Mouse (Mus musculus): Measurements from ENCODE around the gene Nup107. TPM values are rescaled to one million over a fixed set of nuclear protein-coding genes. Genes with fewer than 3 reads are reported as not detected.

The Nup107 gene
- polyA plus RNA-seq, 1 experiment from 2014 or later, result 97.7 TPM

GRCm38 (mm10) chr10:117768141-117768440, 24.4 kb downstream of the Nup107 start:
- H3K9ac ChIP-seq (replicated peaks), result no peak overlapping the region
- H3K9me3 ChIP-seq, result no peaks in the 10 kb centered on the region
- no peak overlapping the region for H3K4me3 ChIP-seq (replicated peaks)
- no peak overlapping the region for H3K4me2 ChIP-seq
- 91% methylated on average over 7 of the region's 7 CpGs for WGBS
- H3K27me3 ChIP-seq, result no peaks in the 10 kb centered on the region
- H3K36me3 ChIP-seq, result peaks cover 85% of the 10 kb centered on the region
- H3K4me1 ChIP-seq (replicated peaks), result no peaks in the 10 kb centered on the region
- no peak for ATAC-seq (ENCODE audit: insufficient number of reproducible peaks, insufficient read depth, low FRiP score, low TSS enrichment, low read depth)
- H3K27ac ChIP-seq, result no peak overlapping the region

GRCm38 (mm10) chr10:117767286-117768140, 25.0 kb downstream of the Nup107 start:
- Histone ChIP-seq H3K36me3 (peaks cover 85% of the 10 kb centered on the region), H3K9me3 (no peaks in the 10 kb centered on the region), H3K4me2 (no peak overlapping the region), H3K4me1 (replicated peaks) (no peaks in the 10 kb centered on the region), H3K9ac (replicated peaks) (no peak overlapping the region), H3K27ac (no peak overlapping the region), H3K27me3 (no peaks in the 10 kb centered on the region), H3K4me3 (replicated peaks) (no peak overlapping the region)
- WGBS, result 90% methylated on average over 10 of the region's 10 CpGs
- no peak for ATAC-seq (ENCODE audit: insufficient number of reproducible peaks, insufficient read depth, low FRiP score, low TSS enrichment, low read depth)

- H3K27me3 ChIP-seq, result no peaks in the 10 kb centered on the region
- no peak overlapping the region for H3K4me2 ChIP-seq
- no peak overlapping the region for H3K9ac ChIP-seq (replicated peaks)
- H3K36me3 ChIP-seq, result peaks cover 87% of the 10 kb centered on the region
- no peaks in the 10 kb centered on the region for H3K9me3 ChIP-seq
- H3K27ac ChIP-seq, result no peak overlapping the region
- H3K4me3 ChIP-seq (replicated peaks), result no peak overlapping the region
- 97% methylated on average over 5 of the region's 5 CpGs for WGBS
- ATAC-seq (ENCODE audit: insufficient number of reproducible peaks, insufficient read depth, low FRiP score, low TSS enrichment, low read depth), result no peak
- no peaks in the 10 kb centered on the region for H3K4me1 ChIP-seq (replicated peaks)
Observed at GRCm38 (mm10) chr10:117766896-117767160, 25.7 kb downstream of the Nup107 start.

GRCm38 (mm10) chr10:117766111-117766895, 26.2 kb downstream of the Nup107 start:
- Histone ChIP-seq H3K4me1 (replicated peaks) (no peaks in the 10 kb centered on the region), H3K9ac (replicated peaks) (no peak overlapping the region), H3K9me3 (no peaks in the 10 kb centered on the region), H3K4me2 (no peak overlapping the region), H3K27me3 (no peaks in the 10 kb centered on the region), H3K27ac (no peak overlapping the region), H3K4me3 (replicated peaks) (no peak overlapping the region), H3K36me3 (peaks cover 87% of the 10 kb centered on the region)
- 94% methylated on average over 16 of the region's 16 CpGs for WGBS
- no peak for ATAC-seq (ENCODE audit: insufficient number of reproducible peaks, insufficient read depth, low FRiP score, low TSS enrichment, low read depth)

GRCm38 (mm10) chr10:117765116-117765894, 27.2 kb downstream of the Nup107 start:
- Histone ChIP-seq H3K27me3 (no peaks in the 10 kb centered on the region), H3K36me3 (peaks cover 88% of the 10 kb centered on the region)
- WGBS, result 95% methylated on average over 11 of the region's 11 CpGs

GRCm38 (mm10) chr10:117764598-117764997, 27.9 kb downstream of the Nup107 start:
- Histone ChIP-seq H3K4me2 (no peak overlapping the region), H3K4me1 (replicated peaks) (no peaks in the 10 kb centered on the region), H3K9ac (replicated peaks) (no peak overlapping the region), H3K27me3 (no peaks in the 10 kb centered on the region), H3K9me3 (no peaks in the 10 kb centered on the region), H3K36me3 (peaks cover 88% of the 10 kb centered on the region), H3K27ac (no peak overlapping the region), H3K4me3 (replicated peaks) (no peak overlapping the region)
- WGBS, result 88% methylated on average over 6 of the region's 6 CpGs
- ATAC-seq (ENCODE audit: insufficient number of reproducible peaks, insufficient read depth, low FRiP score, low TSS enrichment, low read depth), result no peak

More at GRCm38 (mm10) chr10:117765116-117765894, 27.2 kb downstream of the Nup107 start:
- no peaks in the 10 kb centered on the region for H3K9me3 ChIP-seq
- no peak overlapping the region for H3K4me2 ChIP-seq
- H3K9ac ChIP-seq (replicated peaks), result no peak overlapping the region
- H3K27ac ChIP-seq, result no peak overlapping the region
- H3K4me3 ChIP-seq (replicated peaks), result no peak overlapping the region
- ATAC-seq (ENCODE audit: insufficient number of reproducible peaks, insufficient read depth, low FRiP score, low TSS enrichment, low read depth), result no peak
- H3K4me1 ChIP-seq (replicated peaks), result no peaks in the 10 kb centered on the region

- no peaks in the 10 kb centered on the region for H3K27me3 ChIP-seq
- 95% methylated on average over 16 of the region's 16 CpGs for WGBS
- no peak overlapping the region for H3K4me2 ChIP-seq
- H3K36me3 ChIP-seq, result peaks cover 93% of the 10 kb centered on the region
- no peak overlapping the region for H3K9ac ChIP-seq (replicated peaks)
- H3K4me3 ChIP-seq (replicated peaks), result no peak overlapping the region
- H3K4me1 ChIP-seq (replicated peaks), result no peaks in the 10 kb centered on the region
- H3K27ac ChIP-seq, result no peak overlapping the region
- ATAC-seq (ENCODE audit: insufficient number of reproducible peaks, insufficient read depth, low FRiP score, low TSS enrichment, low read depth), result no peak
- H3K9me3 ChIP-seq, result no peaks in the 10 kb centered on the region
Observed at GRCm38 (mm10) chr10:117763588-117764190, 28.8 kb downstream of the Nup107 start.

- ATAC-seq (ENCODE audit: insufficient number of reproducible peaks, insufficient read depth, low FRiP score, low TSS enrichment, low read depth), result no peak
- no peak overlapping the region for H3K27ac ChIP-seq
- H3K36me3 ChIP-seq, result peaks cover 93% of the 10 kb centered on the region
- H3K9me3 ChIP-seq, result no peaks in the 10 kb centered on the region
- H3K4me2 ChIP-seq, result no peak overlapping the region
- H3K4me3 ChIP-seq (replicated peaks), result no peak overlapping the region
- H3K4me1 ChIP-seq (replicated peaks), result no peaks in the 10 kb centered on the region
- 95% methylated on average over 12 of the region's 12 CpGs for WGBS
- no peak overlapping the region for H3K9ac ChIP-seq (replicated peaks)
- H3K27me3 ChIP-seq, result no peaks in the 10 kb centered on the region
Observed at GRCm38 (mm10) chr10:117762966-117763365, 29.5 kb downstream of the Nup107 start.

- H3K4me1 ChIP-seq (replicated peaks), result no peaks in the 10 kb centered on the region
- no peak overlapping the region for H3K9ac ChIP-seq (replicated peaks)
- H3K27ac ChIP-seq, result no peak overlapping the region
- H3K27me3 ChIP-seq, result no peaks in the 10 kb centered on the region
- 92% methylated on average over 2 of the region's 2 CpGs for WGBS
- no peaks in the 10 kb centered on the region for H3K9me3 ChIP-seq
- H3K4me2 ChIP-seq, result no peak overlapping the region
- H3K36me3 ChIP-seq, result peaks cover 94% of the 10 kb centered on the region
- no peak for ATAC-seq (ENCODE audit: insufficient number of reproducible peaks, insufficient read depth, low FRiP score, low TSS enrichment, low read depth)
- no peak overlapping the region for H3K4me3 ChIP-seq (replicated peaks)
Observed at GRCm38 (mm10) chr10:117762281-117762830, 30.1 kb downstream of the Nup107 start.

GRCm38 (mm10) chr10:117761551-117761950, 31.0 kb downstream of the Nup107 start:
- no peak for ATAC-seq (ENCODE audit: insufficient number of reproducible peaks, insufficient read depth, low FRiP score, low TSS enrichment, low read depth)
- no peaks in the 10 kb centered on the region for H3K9me3 ChIP-seq
- WGBS, result 93% methylated on average over 6 of the region's 6 CpGs

More at GRCm38 (mm10) chr10:117761551-117761950, 31.0 kb downstream of the Nup107 start:
- no peak overlapping the region for H3K4me3 ChIP-seq (replicated peaks)
- H3K4me2 ChIP-seq, result no peak overlapping the region
- H3K27ac ChIP-seq, result no peak overlapping the region
- no peaks in the 10 kb centered on the region for H3K27me3 ChIP-seq
- H3K36me3 ChIP-seq, result peaks cover 97% of the 10 kb centered on the region
- no peaks in the 10 kb centered on the region for H3K4me1 ChIP-seq (replicated peaks)
- H3K9ac ChIP-seq (replicated peaks), result no peak overlapping the region
